Mouse (Mus musculus): ENCODE measurements around the gene Trpm7.
"Not testable (repeated sequence)": the region's sequence is repeated elsewhere in the genome, so short reads cannot be mapped to it uniquely, and the experiment has no call there.

The Trpm7 gene

DNA sequence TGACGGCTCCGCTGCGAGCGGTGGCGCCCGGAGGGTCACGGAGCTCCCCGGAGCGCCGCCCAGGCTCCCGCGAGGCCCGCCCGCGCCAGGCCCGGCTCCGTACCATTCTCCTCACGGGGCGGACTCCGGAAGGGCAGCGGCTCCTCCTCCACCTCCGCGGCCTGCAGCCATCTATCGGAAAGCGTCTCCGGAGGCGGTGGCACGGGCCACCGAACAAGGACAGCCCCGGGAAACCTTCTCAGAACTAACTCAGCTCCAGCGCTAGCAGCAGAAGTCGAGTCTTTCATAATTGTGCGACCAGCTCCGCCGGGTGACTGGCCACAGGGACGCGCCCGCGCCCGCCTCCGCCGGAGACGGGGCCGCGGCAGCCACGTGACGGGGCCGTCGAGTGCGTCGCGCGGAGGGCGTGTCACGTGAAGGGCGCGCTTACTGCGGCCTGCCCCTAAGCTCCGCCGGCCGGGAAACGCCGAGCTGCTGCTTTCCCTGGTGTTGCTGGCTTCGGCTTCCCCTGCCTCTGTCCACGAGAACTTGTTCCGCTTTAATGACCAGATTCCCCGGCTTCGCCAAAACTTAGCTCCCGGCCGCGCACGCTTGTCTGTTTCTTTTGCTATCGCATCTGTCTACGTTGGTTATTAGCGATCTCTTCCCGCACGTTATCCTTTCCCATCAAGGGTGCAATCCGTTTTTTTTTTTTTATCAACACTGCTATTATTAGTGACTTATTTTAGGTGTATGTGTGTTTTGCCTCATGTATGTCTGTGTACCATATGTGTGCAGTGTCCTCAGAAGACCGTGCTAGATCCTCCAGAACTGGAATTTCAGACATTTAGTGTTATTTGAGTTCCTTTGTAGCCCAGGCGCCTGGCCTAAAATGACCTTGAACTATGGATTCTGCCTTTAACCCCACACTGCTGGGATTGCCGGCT, at the start of gene Trpm7:
Gene Trpm7, minus strand, starts transcription at position 360 of the 926 bp plus-strand sequence.
- peak; percentile 95 for DNase-seq (ENCODE audit: low read depth, low spot score)

DNA sequence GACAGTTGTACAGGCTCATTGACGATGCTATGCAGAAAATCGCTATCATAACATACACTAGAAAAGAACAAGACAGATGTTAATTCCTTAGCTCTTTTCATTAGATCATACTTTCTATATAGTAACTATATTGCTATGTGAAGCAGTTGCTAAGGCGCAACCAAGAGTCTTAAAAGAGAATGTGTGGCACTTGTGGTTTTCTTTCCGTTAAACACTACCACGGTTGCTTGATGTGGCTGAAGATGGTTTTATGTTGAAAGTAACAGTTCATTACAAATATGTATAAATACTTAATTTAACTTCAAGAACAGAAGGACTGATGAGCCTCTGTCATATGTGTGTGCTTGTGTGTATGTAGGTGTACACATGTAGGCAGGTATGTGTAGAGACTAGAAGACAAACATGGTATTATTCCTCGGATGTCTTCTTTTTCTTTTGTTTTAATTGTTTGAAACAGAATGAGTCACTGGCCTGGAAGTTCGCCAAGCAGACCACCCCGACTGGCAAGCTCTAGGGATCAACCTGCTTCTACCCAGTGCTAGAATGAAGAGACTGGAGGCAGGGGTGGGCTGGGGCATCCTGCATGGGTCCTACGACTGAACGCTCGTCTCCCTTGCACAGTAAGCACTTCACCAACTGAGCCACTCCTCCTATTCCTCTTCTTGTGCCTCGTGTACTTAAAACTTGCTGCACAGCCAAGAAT, 44.5 kb upstream of the Trpm7 start:
- DNase-seq (ENCODE audit: low read depth, low spot score) = no peak

DNA sequence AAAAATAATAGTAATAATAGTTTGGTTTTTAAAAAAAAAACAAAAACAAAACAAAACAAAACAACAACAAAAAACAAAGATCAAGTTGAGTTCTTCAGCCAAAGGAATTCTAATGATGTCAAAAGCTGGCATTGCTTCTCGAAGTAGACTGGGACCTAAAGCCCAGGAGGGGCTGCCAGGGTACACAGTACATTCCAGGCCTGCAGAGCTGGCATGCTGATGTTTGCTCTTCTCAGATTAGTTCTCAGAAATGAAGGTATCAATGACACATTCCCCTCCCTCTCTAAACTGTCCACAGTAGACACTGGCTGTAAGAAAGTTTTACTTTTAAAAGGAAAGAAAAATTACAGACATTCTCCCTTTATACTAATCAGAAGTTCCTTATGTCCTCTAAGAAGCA, 40.2 kb upstream of the Trpm7 start:
- DNase-seq (ENCODE audit: low read depth, low spot score) = no peak

DNA sequence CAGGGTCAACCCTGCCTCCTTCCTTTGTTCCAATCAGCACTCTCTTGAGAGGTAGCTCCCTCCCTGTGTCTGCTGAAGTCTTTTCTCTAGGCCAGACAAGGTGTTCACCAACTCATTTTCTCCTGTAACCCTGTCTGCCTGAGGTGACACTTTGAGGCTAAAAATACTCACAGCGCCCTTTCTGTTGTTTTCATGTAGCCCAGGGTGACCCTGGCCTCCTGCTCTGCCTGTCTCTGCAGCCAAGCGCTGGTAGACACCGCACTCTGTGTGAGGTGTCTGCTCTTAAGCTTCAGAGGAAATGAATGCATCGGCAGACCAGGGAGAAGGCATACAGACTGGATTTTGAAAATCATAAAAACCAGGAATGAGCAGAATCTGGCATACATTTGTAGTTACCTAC, 38.1 kb upstream of the Trpm7 start:
- no peak for DNase-seq (ENCODE audit: low read depth, low spot score)

DNA sequence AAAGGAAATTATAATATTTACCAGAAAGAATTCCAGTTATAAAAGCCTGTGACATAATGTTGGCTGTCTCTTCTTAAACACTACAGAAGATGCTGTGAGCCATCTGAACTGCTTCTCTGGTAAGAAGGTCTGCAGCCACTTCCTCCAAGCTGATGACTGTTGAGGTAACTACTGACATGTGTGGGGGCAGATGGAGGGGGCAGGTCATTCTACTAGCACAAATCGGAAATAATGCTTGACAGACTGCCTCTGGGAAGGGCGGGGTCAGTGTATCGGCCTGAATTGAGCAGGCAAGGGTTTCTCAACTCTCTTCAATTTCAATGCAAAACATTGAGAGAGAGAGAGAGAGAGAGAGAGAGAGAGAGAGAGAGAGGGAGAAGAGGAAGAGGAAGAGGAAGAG, 28.1 kb upstream of the Trpm7 start:
- DNase-seq (ENCODE audit: low read depth, low spot score) = no peak

DNA sequence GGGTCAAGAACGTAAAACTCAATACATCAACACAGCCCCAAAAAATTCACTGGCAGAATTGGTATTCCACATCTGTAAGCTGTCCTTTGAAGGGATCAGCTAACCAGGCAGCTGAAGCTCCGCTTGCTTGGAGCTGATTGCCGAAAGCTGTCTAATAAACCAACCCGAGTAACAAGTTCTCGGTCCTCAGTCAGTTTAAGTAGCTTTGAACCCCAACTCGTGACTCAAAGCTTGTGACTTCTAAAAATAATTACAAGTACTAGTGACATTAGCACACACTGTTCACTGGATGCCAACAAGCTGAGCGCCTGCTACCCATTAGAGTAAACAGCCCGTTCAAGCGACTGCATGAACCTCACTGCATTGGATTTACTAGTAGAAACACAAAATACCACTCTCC, 21.5 kb upstream of the Trpm7 start:
- no peak for DNase-seq (ENCODE audit: low read depth, low spot score)

DNA sequence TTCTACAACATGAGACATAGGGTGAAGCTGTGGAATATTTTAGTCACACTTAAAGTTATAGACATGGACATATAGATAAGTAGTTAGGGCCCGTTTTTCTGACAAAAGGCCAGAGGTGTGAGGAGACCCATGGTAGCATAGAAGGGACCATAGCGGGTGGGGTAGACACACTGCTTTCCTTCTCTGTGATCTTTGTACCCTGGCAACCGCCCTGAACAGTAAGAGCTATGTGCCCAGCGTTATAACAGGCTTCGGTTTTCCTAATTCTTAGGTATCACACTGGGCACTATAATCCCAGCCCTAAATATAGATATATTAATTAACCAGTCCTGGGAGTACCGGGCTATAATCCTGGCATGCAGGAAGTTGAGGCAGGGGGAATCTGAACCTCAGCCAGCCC, 20.9 kb upstream of the Trpm7 start:
- DNase-seq (ENCODE audit: low read depth, low spot score) = no peak

DNA sequence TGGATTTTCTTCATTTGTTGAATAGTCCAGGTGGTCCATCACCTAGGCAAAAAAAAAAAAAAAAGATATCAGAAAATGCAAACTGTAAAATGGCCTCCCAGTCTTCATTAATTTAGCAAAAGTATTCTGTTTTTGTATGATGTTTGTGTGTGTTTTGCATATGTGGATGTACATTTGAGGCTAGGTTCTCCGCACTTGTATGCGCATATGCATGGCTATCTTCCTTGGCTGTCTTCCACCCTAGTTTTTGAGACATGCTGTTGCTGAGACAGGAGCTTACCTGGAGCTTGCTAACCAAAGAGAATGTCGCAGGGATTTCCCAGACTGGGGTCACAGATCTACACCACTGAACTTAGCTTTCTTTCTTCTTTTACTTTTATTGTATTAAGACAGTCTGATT, 18.2 kb upstream of the Trpm7 start:
- DNase-seq (ENCODE audit: low read depth, low spot score) = no peak

DNA sequence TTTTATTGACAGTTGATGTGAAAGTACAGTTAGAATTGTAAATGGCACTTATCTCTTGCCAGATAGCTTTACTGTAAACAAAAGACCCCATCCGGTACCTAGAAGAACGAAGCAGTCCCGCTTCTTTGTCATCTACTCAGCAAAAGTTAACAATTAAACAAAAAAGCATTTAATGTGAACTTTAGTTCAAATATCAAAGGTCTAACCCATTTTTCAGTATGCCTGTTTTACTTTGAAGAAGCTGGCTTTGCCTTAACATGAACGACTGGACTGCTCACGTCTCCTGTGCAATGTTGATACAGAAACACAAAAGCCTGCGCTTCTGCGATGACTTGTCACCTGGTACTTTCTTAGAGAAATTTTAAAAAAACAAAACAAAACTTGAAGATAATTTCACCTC, 16.3 kb upstream of the Trpm7 start:
- DNase-seq (ENCODE audit: low read depth, low spot score) = no peak

DNA sequence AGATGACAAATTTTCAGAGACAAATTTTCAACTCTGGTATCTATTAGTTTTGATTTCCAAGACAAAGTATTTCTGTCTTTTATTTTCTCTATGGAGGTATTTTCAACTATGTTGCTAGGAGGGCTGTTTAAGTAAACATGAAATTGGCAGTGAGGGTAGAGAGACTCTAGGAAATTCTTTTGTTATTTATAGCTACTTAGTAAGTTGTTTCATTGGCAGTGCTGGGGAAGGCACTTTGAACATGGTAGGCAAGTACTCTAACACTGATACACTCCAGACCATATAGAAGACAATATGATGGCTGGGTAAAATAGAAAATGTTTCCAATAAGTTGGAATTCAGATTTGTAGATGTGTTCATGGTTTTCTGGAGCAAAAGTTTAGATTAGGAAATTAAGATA, 15.7 kb upstream of the Trpm7 start:
- DNase-seq (ENCODE audit: low read depth, low spot score) = no peak

DNA sequence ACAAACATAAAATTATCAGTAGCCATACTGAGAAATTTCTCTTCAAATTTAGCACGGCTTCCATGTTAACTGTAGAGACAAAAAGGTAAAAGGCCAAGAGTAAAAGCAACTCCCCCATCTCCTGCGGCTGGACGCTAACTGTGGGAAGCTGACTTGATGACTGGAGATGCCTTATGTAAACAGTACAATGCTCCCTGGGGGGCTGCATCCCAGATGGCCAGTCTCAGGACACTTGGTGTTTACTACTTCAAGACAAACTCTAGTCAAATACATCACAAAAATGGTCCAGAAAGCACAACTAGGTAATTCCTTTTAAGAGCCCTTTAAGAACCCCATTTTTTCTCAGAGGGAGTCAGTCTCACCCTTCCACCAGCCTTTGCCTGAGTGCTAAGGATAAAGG, 11.1 kb upstream of the Trpm7 start:
- DNase-seq (ENCODE audit: low read depth, low spot score) = no peak

DNA sequence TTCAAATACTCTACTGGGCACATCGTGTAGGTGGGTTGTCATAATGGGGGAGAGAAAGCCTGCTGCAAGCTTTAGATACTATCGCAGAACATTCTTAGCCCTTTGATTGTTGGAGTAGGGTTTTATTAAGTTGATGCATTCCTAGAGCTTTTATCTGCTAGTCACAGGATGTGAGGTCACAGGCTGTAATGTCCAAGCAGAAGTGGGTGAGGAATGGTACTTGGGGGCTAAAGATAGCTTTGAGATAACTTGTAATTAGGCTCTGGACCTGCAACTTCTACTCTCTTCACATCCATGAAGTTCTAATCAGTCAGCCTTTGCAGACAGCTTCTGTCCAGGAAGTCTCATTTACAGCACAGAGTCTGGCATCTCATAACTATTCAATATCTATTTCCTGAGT, 9.8 kb upstream of the Trpm7 start:
- no peak for DNase-seq (ENCODE audit: low read depth, low spot score)

DNA sequence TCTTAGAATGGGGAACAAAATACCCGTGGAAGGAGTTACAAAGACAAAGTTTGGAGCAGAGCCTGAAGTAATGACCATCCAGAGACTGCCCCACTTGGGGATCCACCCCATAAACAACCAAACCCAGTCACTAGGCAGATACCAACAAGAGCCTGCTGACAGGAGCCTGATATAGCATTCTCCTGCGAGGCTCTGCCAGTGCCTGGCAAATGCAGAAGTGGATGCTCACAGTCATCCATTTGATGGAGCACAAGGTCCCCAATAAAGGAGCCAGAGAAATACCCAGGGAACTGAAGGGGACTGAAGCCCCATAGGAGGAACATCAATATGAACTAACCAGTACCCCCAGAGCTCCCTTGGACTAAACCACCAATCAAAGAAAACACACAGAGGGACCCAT, 6.7 kb upstream of the Trpm7 start:
- not testable (repeated sequence) for DNase-seq (ENCODE audit: low read depth, low spot score)

DNA sequence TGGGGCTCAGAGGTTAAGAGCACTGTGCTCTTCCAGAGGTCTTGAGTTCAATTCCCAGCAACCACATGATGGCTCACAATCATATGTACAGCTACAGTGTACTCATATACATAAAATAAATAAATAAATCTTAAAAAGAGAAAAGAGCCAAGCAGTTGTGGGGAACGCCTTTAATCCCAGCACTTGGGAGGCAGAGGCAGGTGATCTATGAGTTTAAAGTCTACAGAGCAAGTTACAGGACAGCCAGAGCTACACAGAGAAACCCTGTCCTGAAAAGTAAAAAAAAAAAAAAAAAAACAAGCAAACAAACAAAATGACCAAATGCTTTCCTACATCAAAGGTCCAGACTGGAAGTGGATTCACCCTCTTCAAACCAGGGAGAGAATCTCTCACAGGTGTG, 2.0 kb upstream of the Trpm7 start:
- DNase-seq (ENCODE audit: low read depth, low spot score) = no peak

DNA sequence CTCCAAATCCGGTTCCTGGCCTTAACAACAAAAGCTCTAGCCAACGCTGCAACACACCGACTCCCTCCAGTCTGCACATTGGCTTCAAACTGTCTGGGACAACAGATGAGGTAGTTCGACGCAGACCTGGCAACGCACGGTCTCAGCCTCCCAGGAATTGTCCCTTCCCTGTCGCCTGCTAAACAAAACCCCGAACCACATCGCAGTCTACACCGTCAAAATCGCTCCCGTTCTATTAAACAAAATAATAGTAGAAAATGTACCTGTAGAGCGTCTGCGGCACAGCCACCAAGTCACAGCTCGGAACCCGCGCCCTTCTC, 554 bp downstream of the Trpm7 start:
- peak; percentile 59 for DNase-seq (ENCODE audit: low read depth, low spot score)

DNA sequence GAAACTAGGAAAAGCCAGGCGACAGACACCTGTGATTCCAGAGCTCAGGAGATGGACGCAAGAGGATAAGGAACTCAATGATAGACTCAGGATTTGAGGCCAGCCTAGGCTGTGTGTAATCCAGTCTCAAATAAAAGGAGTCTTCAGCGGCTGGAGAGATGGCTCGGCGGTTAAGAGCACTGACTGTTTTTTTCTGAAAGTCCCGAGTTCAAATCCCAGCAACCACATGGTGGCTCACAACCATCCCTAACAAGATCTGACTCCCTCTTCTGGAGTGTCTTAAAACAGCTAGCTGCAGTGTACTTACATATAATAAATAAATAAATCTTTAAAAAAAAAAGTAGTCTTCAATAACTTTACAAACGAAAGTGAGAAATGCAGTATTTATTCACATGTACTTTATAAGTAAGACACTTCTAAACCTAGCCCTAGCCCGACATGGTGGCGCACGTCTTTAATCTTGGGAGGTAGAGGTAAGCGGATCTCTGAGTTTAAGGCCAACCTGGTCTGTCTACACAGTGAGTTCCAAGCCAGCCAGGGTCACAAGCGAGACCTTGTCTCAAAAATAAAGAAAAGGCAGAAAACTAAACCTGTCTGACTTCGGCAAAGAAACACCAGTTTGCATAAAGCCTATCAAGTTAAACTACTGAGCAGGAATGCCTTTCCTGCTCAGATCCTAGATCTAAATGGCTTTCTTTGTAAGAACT, 1.1 kb downstream of the Trpm7 start:
- DNase-seq (ENCODE audit: low read depth, low spot score) = no peak

DNA sequence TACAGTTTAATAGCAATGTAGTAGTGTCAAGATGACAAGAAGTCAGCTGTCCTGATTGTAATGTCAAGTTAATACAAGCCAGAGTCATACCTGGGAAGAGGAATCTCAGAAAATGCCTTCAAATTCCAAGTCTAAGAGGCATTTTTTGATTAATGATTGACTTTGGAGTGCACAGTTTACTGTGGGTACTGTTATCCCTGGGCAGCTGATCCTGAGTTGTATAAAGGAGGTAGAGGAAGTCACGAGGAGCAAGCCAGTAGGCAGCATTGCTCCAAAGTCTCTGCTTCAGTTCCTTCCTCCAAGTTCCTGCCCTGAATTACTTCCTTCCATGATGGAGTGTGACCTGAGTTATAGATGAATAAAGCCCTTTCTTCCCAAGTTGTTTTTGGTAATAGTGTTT, 9.7 kb downstream of the Trpm7 start:
- no peak for DNase-seq (ENCODE audit: low read depth, low spot score)

DNA sequence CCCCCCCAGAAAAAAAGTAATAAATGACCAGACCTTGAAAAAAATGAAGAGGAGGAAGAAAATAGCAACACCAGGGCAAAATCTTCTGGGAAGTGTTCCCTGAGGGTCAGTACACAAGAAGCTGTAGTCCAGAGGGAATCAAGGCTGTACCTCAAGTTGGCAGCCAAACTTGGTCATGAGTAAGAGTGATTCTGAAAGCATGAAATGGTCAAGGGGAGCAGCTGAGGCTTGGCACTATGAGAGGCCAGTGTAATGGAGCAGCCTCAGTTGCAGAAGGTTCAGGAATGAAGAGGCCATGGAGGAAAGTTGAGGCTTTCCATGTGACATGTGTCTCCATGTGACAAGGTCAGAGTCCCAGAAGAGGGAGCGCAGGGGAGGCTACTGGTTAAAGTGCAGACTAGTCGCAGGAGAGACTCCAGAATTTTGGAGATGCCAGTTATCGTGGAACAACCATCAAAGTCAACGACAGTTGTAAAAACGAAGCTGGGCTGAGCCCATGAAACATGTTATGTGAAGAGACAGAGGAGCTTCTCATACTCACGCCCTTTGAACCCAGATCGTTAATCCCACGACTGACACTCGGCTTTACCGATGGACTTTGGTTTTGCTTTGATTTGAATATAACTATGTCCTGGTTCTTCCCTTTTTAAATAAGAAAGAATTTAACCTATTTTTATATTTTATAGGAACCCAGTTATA, 10.4 kb downstream of the Trpm7 start:
- no peak for DNase-seq (ENCODE audit: low read depth, low spot score)

DNA sequence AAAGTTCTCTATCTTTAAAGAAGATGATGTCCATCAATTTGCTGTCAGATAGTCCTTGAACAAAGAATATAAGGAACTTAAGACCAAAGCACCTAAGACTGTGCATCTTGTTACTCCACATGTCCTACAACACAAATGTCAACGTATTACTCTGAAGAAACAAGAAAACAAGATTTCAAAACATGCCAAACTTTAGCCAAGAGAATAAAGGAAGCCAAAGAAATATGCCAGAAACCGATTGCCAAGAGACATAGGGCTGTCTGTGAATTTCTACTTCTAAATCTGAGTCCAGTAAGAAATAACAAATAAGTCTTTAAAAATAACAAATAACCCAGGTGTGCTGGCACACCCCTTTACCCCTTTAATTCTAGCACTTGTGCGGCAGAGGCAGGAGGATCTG, 11.0 kb downstream of the Trpm7 start:
- DNase-seq (ENCODE audit: low read depth, low spot score) = no peak

DNA sequence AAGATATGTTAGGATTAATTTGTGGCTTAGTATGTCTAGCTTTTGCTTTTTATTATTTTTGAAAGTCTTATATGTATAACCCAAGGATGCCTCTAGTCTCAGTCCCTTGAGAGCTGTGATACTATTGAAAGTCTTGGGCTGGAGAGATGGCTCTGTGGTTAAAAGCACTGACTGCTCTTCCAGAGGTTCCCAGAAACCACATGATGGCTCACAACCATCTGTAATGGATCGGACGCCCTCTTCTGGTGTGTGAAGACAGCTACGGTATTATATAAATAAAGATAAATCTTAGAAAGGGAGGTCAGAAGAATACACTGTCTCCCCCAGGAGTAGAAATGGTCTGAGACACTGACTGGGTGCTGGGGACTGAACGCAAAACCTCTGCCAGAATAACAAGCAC, 31.3 kb downstream of the Trpm7 start:
- no peak for DNase-seq (ENCODE audit: low read depth, low spot score)

DNA sequence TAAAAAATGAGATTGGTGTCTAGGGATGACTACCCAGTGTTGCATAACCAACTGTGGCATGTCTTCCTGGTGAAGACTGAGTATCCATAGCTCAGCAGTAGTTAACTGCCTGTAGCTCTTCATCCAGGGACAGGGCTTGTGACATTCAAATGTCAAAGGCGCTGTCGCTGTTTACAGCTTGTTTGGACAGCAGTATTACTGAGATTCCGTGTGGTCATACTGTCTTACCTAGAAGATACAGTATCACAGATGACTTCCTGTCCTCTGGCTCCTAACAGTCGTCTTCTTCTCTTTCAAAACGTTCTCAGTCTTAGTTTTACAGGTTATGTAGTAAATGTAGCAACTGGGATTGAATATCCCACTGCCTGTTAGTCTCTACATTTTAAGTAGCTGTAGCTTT, 37.2 kb downstream of the Trpm7 start:
- DNase-seq (ENCODE audit: low read depth, low spot score) = no peak

DNA sequence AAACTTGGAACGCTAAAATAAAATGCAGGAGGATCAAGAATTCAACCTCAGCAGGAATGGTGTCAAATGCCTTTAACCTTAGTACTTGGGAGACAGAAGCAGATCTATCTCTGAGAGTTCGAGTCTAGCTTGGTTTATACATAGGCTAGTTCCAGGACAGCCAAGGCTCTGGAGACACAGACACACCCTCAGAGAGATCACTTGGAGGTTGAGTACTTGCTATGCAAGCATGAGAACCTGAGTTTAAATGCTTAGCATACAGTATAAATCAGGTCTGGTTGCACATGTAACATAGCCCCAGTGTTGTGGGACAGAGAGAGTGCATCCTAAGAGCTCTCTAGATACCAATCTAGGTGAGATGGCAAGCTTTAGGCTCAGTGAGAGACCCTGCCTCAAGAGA, 58.6 kb downstream of the Trpm7 start:
- no peak for DNase-seq (ENCODE audit: low read depth, low spot score)

Data from mesoderm, embryonic 11.5 days (tissue).